Mouse (Mus musculus) bone marrow, adult 2 months (tissue): ENCODE results near the gene Il23a.

Experiments used
- CTCF ChIP-seq: fragments of 200-500 bp; IDR thresholded peaks from 2 replicates; pipeline ENCODE4 v1.5.1; 2011; ENCODE audit warnings: low read length, control low read depth; ENCODE audit not compliant: control insufficient read depth, insufficient read depth
- POLR2A ChIP-seq: fragments of 200-500 bp; IDR thresholded peaks from 2 replicates; pipeline ENCODE4 v1.6.1; 2011; ENCODE audit warnings: low read depth, mild to moderate bottlenecking, control low read depth, low read length, borderline replicate concordance; ENCODE audit not compliant: control insufficient read depth

GRCm38 (mm10) chr10:128338948-128339347 is 40.4 kb upstream of the Il23a start:
- TF ChIP-seq CTCF (no peak), POLR2A (no peak)
